Mouse (Mus musculus) thymus, postnatal 4 days (tissue): ENCODE measurements around the gene Krt33a.

Source experiments
- DNase-seq: peaks from one replicate; pipeline ENCODE4 v3.0.0; 2021

Gene Krt33a

GRCm38 (mm10) chr11:99985291-99986092 is 30.5 kb downstream of the Krt33a start:
- no peak for DNase-seq

GRCm38 (mm10) chr11:99983442-99983841 is 32.6 kb downstream of the Krt33a start:
- no peak for DNase-seq

- no peak for DNase-seq
Measured at GRCm38 (mm10) chr11:99982731-99983130, 33.3 kb downstream of the Krt33a start.

- no peak for DNase-seq
Measured at GRCm38 (mm10) chr11:99978953-99979352, 37.1 kb downstream of the Krt33a start, which contains the start of gene Krtap29-1. Krtap29-1 (minus strand) TSS chr11:99979053.

- DNase-seq: no peak
Measured at GRCm38 (mm10) chr11:99965961-99966360, 50.1 kb downstream of the Krt33a start.

GRCm38 (mm10) chr11:99964213-99964612 is 51.8 kb downstream of the Krt33a start:
- no peak for DNase-seq
